Mouse (Mus musculus) heart, adult 2 months (tissue): ENCODE results near the gene Pam.

ENCODE experiments used
- CTCF ChIP-seq: fragments of 200-600 bp; IDR thresholded peaks from 2 replicates; pipeline ENCODE4 v1.8.1; 2022; ENCODE audit warnings: antibody characterized with exemption, mild to moderate bottlenecking, moderate library complexity
- EP300 ChIP-seq: fragments of 200-500 bp; IDR thresholded peaks from 2 replicates; pipeline ENCODE4 v1.6.1; 2011; ENCODE audit warnings: low read depth, low read length, control low read depth; ENCODE audit not compliant: insufficient read depth

DNA sequence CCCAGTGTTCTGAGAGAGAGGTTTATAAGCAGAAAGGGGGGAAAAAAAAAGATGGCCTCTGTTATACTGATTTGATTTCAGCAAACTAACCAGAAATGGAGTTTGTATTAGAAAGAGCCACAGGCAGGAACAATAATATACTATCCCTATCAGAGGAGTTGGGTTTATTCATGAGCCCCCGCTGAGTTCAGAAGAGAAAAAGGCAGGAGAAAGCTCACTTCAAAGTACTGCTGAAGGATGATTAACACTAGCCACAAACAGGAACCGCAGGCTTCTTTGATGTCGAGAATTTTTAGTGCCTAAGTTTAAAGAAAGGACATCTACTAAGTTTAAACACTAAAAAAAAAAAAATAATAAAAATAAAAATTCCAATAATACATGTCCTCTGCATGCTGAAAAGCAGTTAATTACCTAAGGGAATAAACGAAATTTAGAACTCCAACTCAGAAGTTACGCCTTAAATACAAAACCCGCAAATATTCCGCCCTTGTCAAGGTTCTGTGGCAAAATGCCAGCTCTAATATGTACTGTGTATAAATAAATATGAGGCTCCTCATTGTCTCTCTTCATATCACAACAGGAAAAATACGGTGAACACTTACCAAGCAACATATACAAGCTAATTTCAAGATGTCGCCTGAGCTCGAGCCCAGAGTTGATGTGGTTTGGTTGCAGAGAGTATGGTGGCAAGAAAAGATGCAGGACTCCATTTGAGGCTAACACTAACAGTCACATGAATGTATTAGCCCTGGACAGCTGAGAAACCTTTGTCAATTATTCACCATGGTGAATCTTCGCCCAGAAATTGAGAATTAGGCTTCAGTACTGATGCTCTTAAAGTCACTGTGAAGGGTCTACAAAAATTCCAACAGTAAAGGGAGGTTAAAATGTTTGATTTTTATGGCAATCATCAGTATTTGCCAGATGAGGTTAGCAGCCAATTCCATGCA lies 38.2 kb downstream of the Pam start:
- TF ChIP-seq CTCF (no peak), EP300 (no peak)
